Mouse (Mus musculus) stomach, embryonic 16.5 days (tissue): ENCODE results near the gene Aff3. TPM values are rescaled to one million over a fixed set of nuclear protein-coding genes. Genes with fewer than 3 reads are reported as not detected.

Experiments used
- ATAC-seq: fragments of 200-750 bp; cut with Nextera tagmentation; 2 replicates; pipeline ENCODE4 v1.8.0; 2017; ENCODE audit warnings: moderate number of reproducible peaks, moderate TSS enrichment; ENCODE audit not compliant: insufficient read depth, low FRiP score
- H3K27ac ChIP-seq: fragments of 300-500 bp; sonication (generic); 2 replicates; pipeline ENCODE4 v1.5.1; 2014; ENCODE audit warnings: low read length
- H3K27me3 ChIP-seq: fragments of 300-500 bp; sonication (generic); 2 replicates; pipeline ENCODE4 v1.6.1; 2014; ENCODE audit warnings: low read length, control low read depth, mixed read lengths; ENCODE audit not compliant: control insufficient read depth, insufficient read depth
- H3K36me3 ChIP-seq: fragments of 300-500 bp; sonication (generic); 2 replicates; pipeline ENCODE4 v1.6.1; 2014; ENCODE audit warnings: low read length; ENCODE audit not compliant: control insufficient read depth, insufficient read depth
- H3K4me1 ChIP-seq: fragments of 300-500 bp; sonication (generic); 2 replicates; pipeline ENCODE4 v1.6.1; 2014; ENCODE audit warnings: low read length, control low read depth, mixed read lengths; ENCODE audit not compliant: control insufficient read depth, insufficient read depth
- H3K4me2 ChIP-seq: fragments of 300-500 bp; sonication (generic); 2 replicates; pipeline ENCODE4 v1.6.1; 2014; ENCODE audit warnings: low read depth, low read length, mixed read lengths
- H3K4me3 ChIP-seq: fragments of 300-500 bp; sonication (generic); replicated peaks from 2 replicates; pipeline ENCODE4 v1.5.1; 2014; ENCODE audit warnings: mild to moderate bottlenecking, low read length
- H3K9ac ChIP-seq: fragments of 300-500 bp; sonication (generic); 2 replicates; pipeline ENCODE4 v1.6.1; 2014; ENCODE audit warnings: low read length
- H3K9me3 ChIP-seq: fragments of 300-500 bp; sonication (generic); replicated peaks from 2 replicates; pipeline ENCODE4 v1.6.1; 2016; ENCODE audit warnings: low read length, control low read depth; ENCODE audit not compliant: control insufficient read depth
- WGBS: fragments of 180-500 bp; shearing (Covaris S2); extraction: QIAGEN DNeasy Blood & Tissue Kit; methylation state at CpG from one replicate; pipeline ENCODE4 v1.1.7; 2014; 5-methylcytosine and 5-hydroxymethylcytosine counted together
- polyA plus RNA-seq: library from polyadenylated mRNA; unstranded; fragments of >200 nt; fragmentation: Nextera tagmentation; extraction: Ambion mirVana; gene quantifications from 2 replicates; pipeline ENCODE4 v1.2.1, GENCODE M21; 2015

Gene Aff3
- polyA plus RNA-seq, 1 experiment from 2014 or later, result 3.0 TPM

- H3K4me2 ChIP-seq, result no peak overlapping the region
- no peaks in the 10 kb centered on the region for H3K4me1 ChIP-seq
- H3K27me3 ChIP-seq, result no peaks in the 10 kb centered on the region
- no peaks in the 10 kb centered on the region for H3K9me3 ChIP-seq
- no peak overlapping the region for H3K27ac ChIP-seq
- no peak for ATAC-seq
- H3K36me3 ChIP-seq, result no peaks in the 10 kb centered on the region
- no peak overlapping the region for H3K4me3 ChIP-seq
- H3K9ac ChIP-seq, result no peak overlapping the region
- WGBS, result 86% methylated on average over 5 of the region's 5 CpGs
Observed at GRCm38 (mm10) chr1:38233121-38233520, 431.6 kb downstream of the Aff3 start.

DNA sequence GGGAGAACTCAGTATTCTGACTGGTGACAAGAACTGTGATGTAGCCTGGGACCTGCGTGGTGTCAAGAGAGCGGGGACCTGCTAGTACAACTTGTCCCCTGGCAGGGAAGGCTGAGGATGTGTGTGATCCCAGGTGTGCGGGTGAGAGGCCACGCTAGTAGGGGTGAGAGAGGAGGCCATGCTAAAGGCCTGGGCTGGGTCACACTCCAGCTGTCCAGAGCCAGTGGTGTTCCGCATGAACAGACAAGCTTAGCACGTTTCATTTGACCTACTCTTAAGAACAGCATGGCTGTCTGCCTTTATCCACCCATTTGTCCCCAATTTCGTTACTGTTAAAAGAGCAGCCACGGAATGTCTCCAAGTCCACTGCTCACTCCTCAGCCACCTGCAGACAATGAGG, 434.7 kb downstream of the Aff3 start:
- no peaks in the 10 kb centered on the region for H3K4me1 ChIP-seq
- no peak for ATAC-seq
- WGBS, result 89% methylated on average over 8 of the region's 8 CpGs
- no peak overlapping the region for H3K4me2 ChIP-seq
- no peak overlapping the region for H3K27ac ChIP-seq
- H3K9me3 ChIP-seq, result peaks cover 6% of the 10 kb centered on the region
- no peak overlapping the region for H3K4me3 ChIP-seq
- no peak overlapping the region for H3K9ac ChIP-seq
- H3K27me3 ChIP-seq, result no peaks in the 10 kb centered on the region
- no peaks in the 10 kb centered on the region for H3K36me3 ChIP-seq

- Histone ChIP-seq H3K4me1 (no peaks in the 10 kb centered on the region), H3K4me3 (no peak overlapping the region), H3K36me3 (no peaks in the 10 kb centered on the region), H3K27ac (no peak overlapping the region), H3K9me3 (peaks cover 16% of the 10 kb centered on the region), H3K9ac (no peak overlapping the region), H3K27me3 (no peaks in the 10 kb centered on the region), H3K4me2 (no peak overlapping the region)
- no peak for ATAC-seq
- 83% methylated on average over 4 of the region's 4 CpGs for WGBS
Observed at GRCm38 (mm10) chr1:38228806-38229205, 435.9 kb downstream of the Aff3 start.

DNA sequence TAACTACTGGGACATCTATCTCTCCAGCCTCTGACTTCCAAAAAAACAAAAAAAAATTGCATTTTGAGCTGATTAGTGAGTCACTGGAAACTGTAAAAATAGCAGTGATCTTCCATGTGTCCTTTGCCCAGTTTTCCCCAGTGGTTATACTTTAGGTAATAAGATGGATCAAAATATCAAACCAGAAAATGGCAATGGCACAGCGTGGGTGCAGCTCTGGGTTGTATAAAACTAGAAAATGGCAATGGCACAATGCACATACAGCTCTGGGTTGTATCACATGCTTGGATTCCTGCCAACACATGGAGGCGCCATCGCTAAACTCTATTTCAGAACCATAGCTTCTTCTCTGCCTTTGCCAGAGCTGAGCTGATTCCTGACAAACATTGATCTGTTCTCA, 439.6 kb downstream of the Aff3 start:
- no peak overlapping the region for H3K4me3 ChIP-seq
- H3K9me3 ChIP-seq, result peaks cover 16% of the 10 kb centered on the region
- H3K27me3 ChIP-seq, result no peaks in the 10 kb centered on the region
- whole genome bisulfite sequencing, result 96% methylated on average over 3 of the region's 3 CpGs
- no peaks in the 10 kb centered on the region for H3K36me3 ChIP-seq
- no peak overlapping the region for H3K9ac ChIP-seq
- ATAC-seq, result no peak
- no peak overlapping the region for H3K27ac ChIP-seq
- no peak overlapping the region for H3K4me2 ChIP-seq
- no peaks in the 10 kb centered on the region for H3K4me1 ChIP-seq

- ATAC-seq, result peak; percentile 40; the same call in 1 of the 2 replicates
- Histone ChIP-seq H3K36me3 (no peaks in the 10 kb centered on the region), H3K4me2 (no peak overlapping the region), H3K4me3 (no peak overlapping the region), H3K27me3 (no peaks in the 10 kb centered on the region), H3K9me3 (peaks cover 16% of the 10 kb centered on the region), H3K4me1 (no peaks in the 10 kb centered on the region), H3K27ac (no peak overlapping the region), H3K9ac (no peak overlapping the region)
- WGBS, result 71% methylated on average over 1 of the region's 1 CpGs
Observed at GRCm38 (mm10) chr1:38222160-38222559, 442.6 kb downstream of the Aff3 start.

- H3K36me3 ChIP-seq, result no peaks in the 10 kb centered on the region
- H3K4me3 ChIP-seq, result no peak overlapping the region
- 72% methylated on average over 8 of the region's 8 CpGs for WGBS
- peaks cover 16% of the 10 kb centered on the region for H3K9me3 ChIP-seq
- no peak overlapping the region for H3K4me2 ChIP-seq
- no peak overlapping the region for H3K9ac ChIP-seq
- H3K27ac ChIP-seq, result no peak overlapping the region
- ATAC-seq, result no peak
- no peaks in the 10 kb centered on the region for H3K4me1 ChIP-seq
- H3K27me3 ChIP-seq, result no peaks in the 10 kb centered on the region
Observed at GRCm38 (mm10) chr1:38221431-38221830, 443.3 kb downstream of the Aff3 start.

GRCm38 (mm10) chr1:38217912-38218795, 446.6 kb downstream of the Aff3 start:
- Histone ChIP-seq H3K27ac (no peak overlapping the region), H3K4me2 (peak overlapping the region; percentile 38), H3K4me1 (no peaks in the 10 kb centered on the region; the same call in 1 of the 2 replicates), H3K4me3 (no peak overlapping the region), H3K9me3 (no peaks in the 10 kb centered on the region), H3K27me3 (no peaks in the 10 kb centered on the region), H3K9ac (peak overlapping the region; percentile 48), H3K36me3 (no peaks in the 10 kb centered on the region)
- 52% methylated on average over 31 of the region's 31 CpGs for WGBS
- ATAC-seq, result no peak

DNA sequence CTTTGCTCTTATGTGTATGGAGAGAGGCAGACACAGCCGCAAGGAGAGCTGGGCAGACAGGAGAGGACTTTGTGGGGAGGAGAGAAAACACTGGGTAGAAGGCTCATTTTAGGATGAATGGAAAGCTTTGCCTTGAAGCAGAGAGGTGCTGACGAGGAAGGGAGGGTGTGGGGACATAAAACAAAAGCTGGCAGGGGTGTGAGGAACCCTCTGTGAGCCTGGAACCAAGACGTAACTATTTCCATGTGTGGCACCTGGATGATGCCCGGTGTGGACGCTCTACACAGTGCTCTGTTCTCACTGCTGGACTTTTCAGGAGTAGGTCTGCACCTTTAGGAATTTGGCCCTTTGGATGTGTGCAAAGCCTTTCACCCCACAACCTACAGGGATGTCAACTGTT, 447.7 kb downstream of the Aff3 start:
- Histone ChIP-seq H3K27me3 (no peaks in the 10 kb centered on the region), H3K4me3 (no peak overlapping the region), H3K4me1 (no peaks in the 10 kb centered on the region; the same call in 1 of the 2 replicates), H3K4me2 (no peak overlapping the region), H3K9ac (no peak overlapping the region), H3K36me3 (no peaks in the 10 kb centered on the region), H3K27ac (no peak overlapping the region), H3K9me3 (no peaks in the 10 kb centered on the region)
- ATAC-seq, result no peak
- WGBS, result 80% methylated on average over 5 of the region's 5 CpGs

GRCm38 (mm10) chr1:38213377-38213776, 451.4 kb downstream of the Aff3 start:
- Histone ChIP-seq H3K9ac (no peak overlapping the region), H3K27ac (no peak overlapping the region), H3K4me2 (no peak overlapping the region), H3K4me3 (no peak overlapping the region), H3K9me3 (no peaks in the 10 kb centered on the region), H3K27me3 (no peaks in the 10 kb centered on the region), H3K4me1 (no peaks in the 10 kb centered on the region; the same call in 1 of the 2 replicates), H3K36me3 (peaks cover 6% of the 10 kb centered on the region)
- 44% methylated on average over 3 of the region's 3 CpGs for WGBS
- ATAC-seq, result no peak
